Mouse (Mus musculus) limb, embryonic 13.5 days (tissue): ENCODE results near the gene B3gnt3. TPM values are rescaled to one million over a fixed set of nuclear protein-coding genes. Genes with fewer than 3 reads are reported as not detected.

Source experiments
- ATAC-seq: fragments of 200-750 bp; cut with Nextera tagmentation; 2 replicates; pipeline ENCODE4 v1.8.0; 2017; ENCODE audit warnings: low read depth, moderate number of reproducible peaks, moderate TSS enrichment; ENCODE audit not compliant: low FRiP score
- H3K27ac ChIP-seq: fragments of 300-500 bp; sonication (generic); 2 replicates; pipeline ENCODE4 v1.5.1; 2015; ENCODE audit warnings: inconsistent platforms, mild to moderate bottlenecking, moderate library complexity
- H3K27me3 ChIP-seq: fragments of 300-500 bp; sonication (generic); 2 replicates; pipeline ENCODE4 v1.6.1; 2015; ENCODE audit warnings: mild to moderate bottlenecking, inconsistent platforms
- H3K36me3 ChIP-seq: fragments of 300-500 bp; sonication (generic); 2 replicates; pipeline ENCODE4 v1.6.1; 2015; ENCODE audit warnings: inconsistent platforms, mild to moderate bottlenecking, moderate library complexity
- H3K4me1 ChIP-seq: fragments of 300-500 bp; sonication (generic); 2 replicates; pipeline ENCODE4 v1.6.1; 2015; ENCODE audit warnings: inconsistent platforms
- H3K4me2 ChIP-seq: fragments of 300-500 bp; sonication (generic); replicated peaks from 2 replicates; pipeline ENCODE4 v1.6.1; 2015; ENCODE audit warnings: inconsistent platforms, mild to moderate bottlenecking, moderate library complexity
- H3K4me3 ChIP-seq: fragments of 300-500 bp; sonication (generic); 2 replicates; pipeline ENCODE4 v1.5.1; 2015; ENCODE audit warnings: moderate library complexity, mild to moderate bottlenecking, inconsistent platforms
- H3K9ac ChIP-seq: fragments of 300-500 bp; sonication (generic); 2 replicates; pipeline ENCODE4 v1.6.1; 2015; ENCODE audit warnings: mild to moderate bottlenecking, inconsistent platforms
- H3K9me3 ChIP-seq: fragments of 300-500 bp; sonication (generic); 2 replicates; pipeline ENCODE4 v1.6.1; 2016; ENCODE audit warnings: inconsistent platforms
- WGBS: fragments of 180-500 bp; shearing (Covaris S2); methylation state at CpG from one replicate; pipeline ENCODE4 v1.1.7; 2015; 5-methylcytosine and 5-hydroxymethylcytosine counted together
- polyA plus RNA-seq: library from polyadenylated mRNA; unstranded; fragments of >200 nt; fragmentation: Nextera tagmentation; extraction: Ambion mirVana; gene quantifications from 2 replicates; pipeline ENCODE4 v1.2.1, GENCODE M21; 2015

Gene B3gnt3
- polyA plus RNA-seq, 1 experiment from 2014 or later: 0.92 TPM

- no peak for ATAC-seq
- 24% methylated on average over 9 of the region's 9 CpGs for WGBS
- peaks cover 29% of the 10 kb centered on the region for H3K4me1 ChIP-seq
- no peaks in the 10 kb centered on the region for H3K9me3 ChIP-seq
- peaks cover 74% of the 10 kb centered on the region for H3K27me3 ChIP-seq
- H3K4me2 ChIP-seq: peak overlapping the region; percentile 87
- H3K27ac ChIP-seq: no peak overlapping the region
- H3K36me3 ChIP-seq: no peaks in the 10 kb centered on the region
- peak overlapping the region; percentile 65 for H3K4me3 ChIP-seq
- H3K9ac ChIP-seq: peak overlapping the region; percentile 74; the same call in 1 of the 2 replicates
Measured at GRCm38 (mm10) chr8:71675456-71676019, 26.1 kb downstream of the B3gnt3 start.

GRCm38 (mm10) chr8:71674071-71674470, 27.5 kb downstream of the B3gnt3 start:
- H3K9me3 ChIP-seq: no peaks in the 10 kb centered on the region
- H3K4me1 ChIP-seq: peaks cover 25% of the 10 kb centered on the region
- no peak overlapping the region for H3K4me2 ChIP-seq
- H3K27me3 ChIP-seq: peaks cover 74% of the 10 kb centered on the region
- H3K4me3 ChIP-seq: no peak overlapping the region
- H3K27ac ChIP-seq: no peak overlapping the region
- WGBS: 74% methylated on average over 2 of the region's 2 CpGs
- ATAC-seq: no peak
- H3K36me3 ChIP-seq: no peaks in the 10 kb centered on the region
- no peak overlapping the region for H3K9ac ChIP-seq

GRCm38 (mm10) chr8:71672168-71672735, 29.3 kb downstream of the B3gnt3 start:
- H3K4me3 ChIP-seq: peak overlapping the region; percentile 50
- peaks cover 40% of the 10 kb centered on the region for H3K4me1 ChIP-seq
- ATAC-seq: no peak
- H3K4me2 ChIP-seq: peak overlapping the region; percentile 93
- peaks cover 74% of the 10 kb centered on the region for H3K27me3 ChIP-seq
- no peaks in the 10 kb centered on the region for H3K9me3 ChIP-seq
- no peak overlapping the region for H3K9ac ChIP-seq
- WGBS: 47% methylated on average over 6 of the region's 6 CpGs
- H3K36me3 ChIP-seq: no peaks in the 10 kb centered on the region
- no peak overlapping the region for H3K27ac ChIP-seq

GRCm38 (mm10) chr8:71671549-71671965, 30.0 kb downstream of the B3gnt3 start, which contains the start of gene Unc13a:
TSS of gene Unc13a (minus strand) at chr8:71671757.
- Histone ChIP-seq H3K9me3 (no peaks in the 10 kb centered on the region), H3K27me3 (peaks cover 74% of the 10 kb centered on the region), H3K4me1 (peaks cover 42% of the 10 kb centered on the region), H3K4me3 (peak within 1 kb of the TSS; percentile 50), H3K36me3 (no peaks in the 10 kb centered on the region), H3K27ac (no peak within 1 kb of the TSS), H3K4me2 (peak within 1 kb of the TSS; percentile 93), H3K9ac (0 out of 2 replicates have a peak within 1 kb of the TSS, but pooled peaks have one; percentile 19)
- WGBS: under 1% methylated on average over 42 of the region's 42 CpGs
- ATAC-seq: peak; percentile 78

DNA sequence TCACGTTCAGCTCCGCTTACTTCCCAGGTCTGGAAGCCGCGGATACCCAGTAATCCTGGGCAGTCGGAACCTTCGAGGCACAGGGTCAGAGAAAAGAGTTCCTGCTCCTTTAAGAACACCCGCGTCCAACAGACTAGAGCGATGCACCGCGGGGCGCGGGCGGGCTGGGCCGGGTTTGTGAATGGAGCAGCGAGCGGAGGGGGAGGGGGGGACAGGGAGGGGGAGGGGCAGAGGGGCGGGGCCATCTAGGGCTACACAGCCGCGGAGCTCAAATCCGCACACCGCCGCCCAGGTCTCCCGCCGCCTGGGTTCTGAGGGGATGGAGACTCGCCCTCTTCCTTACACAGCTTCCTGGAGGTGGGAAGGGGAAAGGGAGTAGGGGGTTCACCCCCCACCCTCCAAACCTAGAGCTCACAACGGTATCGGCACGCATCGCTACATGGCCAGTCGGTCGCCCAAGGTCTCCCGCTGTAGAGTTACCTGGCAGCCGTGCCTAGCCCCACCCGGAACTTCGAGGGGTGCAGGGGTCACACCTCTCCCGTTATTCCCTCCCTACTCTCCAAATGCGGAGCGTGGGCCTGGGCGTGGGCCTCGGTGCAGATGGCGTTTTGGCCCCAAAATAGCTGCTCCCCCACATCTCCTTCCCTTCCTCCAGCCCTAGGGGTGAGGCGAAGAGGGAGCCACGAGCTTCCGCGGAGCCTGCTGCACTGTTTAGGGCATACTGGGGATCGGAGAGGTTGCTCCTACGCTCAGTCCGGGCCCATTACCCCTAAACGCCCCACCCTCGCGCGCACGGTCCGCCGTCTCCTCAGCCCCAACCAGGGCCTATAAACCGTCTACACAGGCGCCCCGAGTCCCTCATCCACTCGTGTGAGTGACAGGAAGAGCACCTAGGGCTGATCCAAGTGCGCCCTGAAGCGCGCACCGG, 30.7 kb downstream of the B3gnt3 start:
- peaks cover 75% of the 10 kb centered on the region for H3K27me3 ChIP-seq
- under 1% methylated on average over 64 of the region's 64 CpGs for WGBS
- H3K9ac ChIP-seq: 0 out of 2 replicates have a peak overlapping the region, but pooled peaks have one; percentile 19

DNA sequence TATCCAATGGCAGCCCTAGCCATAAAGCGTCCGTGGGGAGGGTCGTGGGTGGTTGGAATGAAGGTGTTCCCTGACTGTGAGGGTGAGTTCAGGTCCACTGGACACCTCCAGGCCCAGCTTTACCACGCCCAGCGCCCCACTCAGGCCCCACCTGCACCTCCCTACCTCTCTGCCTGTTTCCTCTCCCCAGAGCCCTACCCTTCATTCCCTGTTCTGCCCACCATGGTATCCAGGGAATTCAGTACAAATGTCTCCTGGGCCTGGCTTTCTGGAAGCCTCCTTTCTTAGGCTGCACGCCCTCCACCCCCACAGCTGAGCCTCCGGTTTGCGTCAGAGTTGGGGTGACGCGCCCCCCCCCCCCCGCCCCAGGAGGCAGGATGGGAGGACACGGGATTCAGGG, 31.4 kb downstream of the B3gnt3 start:
- Histone ChIP-seq H3K4me2 (peak overlapping the region; percentile 93), H3K9ac (no peak overlapping the region), H3K27me3 (peaks cover 73% of the 10 kb centered on the region), H3K36me3 (no peaks in the 10 kb centered on the region), H3K4me1 (peaks cover 38% of the 10 kb centered on the region), H3K9me3 (no peaks in the 10 kb centered on the region), H3K27ac (no peak overlapping the region), H3K4me3 (peak overlapping the region; percentile 50)
- ATAC-seq: no peak
- WGBS: 15% methylated on average over 6 of the region's 12 CpGs

More for the DNA sequence above, 30.7 kb downstream of the B3gnt3 start:
- Histone ChIP-seq H3K4me1 (peaks cover 40% of the 10 kb centered on the region), H3K9me3 (no peaks in the 10 kb centered on the region), H3K36me3 (no peaks in the 10 kb centered on the region), H3K27ac (no peak overlapping the region), H3K4me2 (peak overlapping the region; percentile 93), H3K4me3 (peak overlapping the region; percentile 50)
- peak; percentile 29 for ATAC-seq

GRCm38 (mm10) chr8:71668220-71668975, 33.2 kb downstream of the B3gnt3 start:
- no peaks in the 10 kb centered on the region for H3K9me3 ChIP-seq
- no peak overlapping the region; the same call in 1 of the 2 replicates for H3K4me3 ChIP-seq
- no peak for ATAC-seq
- H3K27me3 ChIP-seq: peaks cover 84% of the 10 kb centered on the region
- H3K4me1 ChIP-seq: peaks cover 38% of the 10 kb centered on the region
- no peak overlapping the region for H3K9ac ChIP-seq
- H3K27ac ChIP-seq: no peak overlapping the region
- H3K4me2 ChIP-seq: peak overlapping the region; percentile 40
- 2% methylated on average over 21 of the region's 21 CpGs for WGBS
- H3K36me3 ChIP-seq: no peaks in the 10 kb centered on the region

- Histone ChIP-seq H3K4me1 (peaks cover 38% of the 10 kb centered on the region), H3K9me3 (no peaks in the 10 kb centered on the region), H3K4me2 (no peak overlapping the region), H3K27me3 (peaks cover 86% of the 10 kb centered on the region), H3K27ac (no peak overlapping the region), H3K36me3 (no peaks in the 10 kb centered on the region), H3K9ac (no peak overlapping the region; the same call in 1 of the 2 replicates), H3K4me3 (no peak overlapping the region)
- ATAC-seq: no peak
- 54% methylated on average over 5 of the region's 5 CpGs for WGBS
Measured at GRCm38 (mm10) chr8:71667256-71667655, 34.3 kb downstream of the B3gnt3 start.

GRCm38 (mm10) chr8:71666855-71667254, 34.7 kb downstream of the B3gnt3 start:
- Histone ChIP-seq H3K9me3 (no peaks in the 10 kb centered on the region), H3K4me2 (no peak overlapping the region), H3K36me3 (no peaks in the 10 kb centered on the region), H3K27ac (no peak overlapping the region), H3K4me1 (peaks cover 36% of the 10 kb centered on the region), H3K9ac (no peak overlapping the region; the same call in 1 of the 2 replicates), H3K27me3 (peaks cover 90% of the 10 kb centered on the region), H3K4me3 (no peak overlapping the region)
- WGBS: 31% methylated on average over 1 of the region's 1 CpGs
- ATAC-seq: no peak

- no peak overlapping the region for H3K27ac ChIP-seq
- peaks cover 90% of the 10 kb centered on the region for H3K27me3 ChIP-seq
- no peaks in the 10 kb centered on the region for H3K9me3 ChIP-seq
- peaks cover 26% of the 10 kb centered on the region for H3K4me1 ChIP-seq
- 0 out of 2 replicates have a peak overlapping the region, but pooled peaks have one; percentile 2 for H3K4me3 ChIP-seq
- no peak overlapping the region for H3K9ac ChIP-seq
- peak overlapping the region; percentile 47 for H3K4me2 ChIP-seq
- H3K36me3 ChIP-seq: no peaks in the 10 kb centered on the region
- ATAC-seq: 0 out of 2 replicates have a peak, but pooled peaks have one; percentile 52
- 2% methylated on average over 22 of the region's 22 CpGs for WGBS
Measured at GRCm38 (mm10) chr8:71665331-71666130, 36.1 kb downstream of the B3gnt3 start.
